Mouse (Mus musculus): ENCODE data around the gene Hexim1. TPM values are rescaled to one million over a fixed set of nuclear protein-coding genes. Genes with fewer than 3 reads are reported as not detected.

The Hexim1 gene
- total and polyA plus RNA-seq, 2 experiments from 2014 or later: 4.5 to 19.1 TPM

DNA sequence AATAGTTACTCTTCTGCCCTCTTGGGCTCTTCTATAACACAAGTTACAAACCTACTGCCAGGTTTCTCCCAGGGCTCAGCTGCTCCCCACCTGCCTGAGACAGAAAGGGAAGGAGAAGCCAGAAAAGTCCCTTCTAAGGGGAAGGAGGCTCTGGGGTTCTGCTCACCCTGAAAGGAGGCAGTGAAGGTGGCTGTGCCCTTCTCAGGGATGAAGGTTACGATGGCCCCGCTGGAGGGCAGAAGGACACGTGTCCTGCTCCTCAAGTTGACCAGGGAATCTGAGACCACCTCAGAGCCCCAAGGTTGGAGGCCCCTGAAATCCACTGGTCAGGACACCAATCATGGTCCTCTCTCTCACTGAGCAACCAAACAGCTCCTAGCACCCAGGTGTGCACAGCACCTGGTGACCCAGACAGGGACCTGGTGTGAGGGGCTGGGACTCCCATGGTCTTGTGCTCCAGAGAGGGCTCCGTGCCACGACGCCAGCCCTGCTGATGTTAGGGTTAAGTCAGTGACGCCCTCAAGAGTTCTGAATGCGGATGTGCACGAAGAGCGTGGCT is 45.6 kb upstream of the Hexim1 start:
- Histone ChIP-seq H3K4me3 (ENCODE audit: low read depth, low read length) (no peak overlapping the region), H3K9me3 (ENCODE audit: low read length) (no peaks in the 10 kb centered on the region), H3K36me3 (ENCODE audit: insufficient read depth, low read length) (peaks cover 37% of the 10 kb centered on the region), H3K27ac (ENCODE audit: low read depth, low read length) (no peak overlapping the region; the same call in 1 of the 2 replicates), H3K4me2 (ENCODE audit: low read depth, low read length, poor library complexity, severe bottlenecking) (no peak overlapping the region), H3K9ac (replicated peaks; ENCODE audit: low read length, poor library complexity, severe bottlenecking) (no peak overlapping the region), H3K27me3 (ENCODE audit: insufficient read depth, low read length) (no peaks in the 10 kb centered on the region), H3K4me1 (ENCODE audit: insufficient read depth, low read length) (peaks cover 5% of the 10 kb centered on the region; the same call in 1 of the 2 replicates)
- ATAC-seq (ENCODE audit: low FRiP score) (no peak), DNase-seq (ENCODE audit: low spot score) (no peak)
- no peak for TF ChIP-seq CTCF (IDR thresholded peaks at IDR 0.05)
- 89% methylated on average over 10 of the region's 10 CpGs for WGBS

DNA sequence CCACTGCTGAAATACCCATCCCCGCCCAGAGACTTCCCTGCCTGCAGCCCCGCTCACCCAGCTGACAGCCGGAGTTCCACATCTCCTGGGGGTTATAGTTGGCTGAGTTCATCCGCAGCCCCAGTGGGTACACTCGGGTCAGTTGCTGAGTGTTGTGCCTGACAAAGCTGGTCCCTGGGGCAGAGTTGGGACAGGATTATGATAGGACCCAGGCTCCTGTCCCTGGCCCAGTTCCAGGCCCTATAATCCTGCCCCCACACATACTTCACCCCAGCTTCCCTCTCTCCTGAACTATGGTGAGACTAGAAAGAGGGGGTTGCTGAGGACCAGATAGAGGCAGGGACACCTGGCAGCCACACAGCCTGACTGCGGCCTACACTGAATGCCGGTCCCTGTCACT is 42.4 kb upstream of the Hexim1 start:
- H3K9ac ChIP-seq (replicated peaks; ENCODE audit: low read length, poor library complexity, severe bottlenecking): no peak overlapping the region
- WGBS: 80% methylated on average over 7 of the region's 7 CpGs
- H3K9me3 ChIP-seq (ENCODE audit: low read length): no peaks in the 10 kb centered on the region
- no peak overlapping the region for H3K4me3 ChIP-seq (ENCODE audit: low read depth, low read length)
- DNase-seq (ENCODE audit: low spot score): no peak
- no peak overlapping the region for H3K4me2 ChIP-seq (ENCODE audit: low read depth, low read length, poor library complexity, severe bottlenecking)
- no peak overlapping the region for H3K27ac ChIP-seq (ENCODE audit: low read depth, low read length)
- no peaks in the 10 kb centered on the region for H3K27me3 ChIP-seq (ENCODE audit: insufficient read depth, low read length)
- H3K4me1 ChIP-seq (ENCODE audit: insufficient read depth, low read length): peaks cover 5% of the 10 kb centered on the region; the same call in 1 of the 2 replicates
- H3K36me3 ChIP-seq (ENCODE audit: insufficient read depth, low read length): peaks cover 15% of the 10 kb centered on the region; the same call in 1 of the 2 replicates
- no peak for TF ChIP-seq CTCF (IDR thresholded peaks at IDR 0.05)
- no peak for ATAC-seq (ENCODE audit: low FRiP score)

DNA sequence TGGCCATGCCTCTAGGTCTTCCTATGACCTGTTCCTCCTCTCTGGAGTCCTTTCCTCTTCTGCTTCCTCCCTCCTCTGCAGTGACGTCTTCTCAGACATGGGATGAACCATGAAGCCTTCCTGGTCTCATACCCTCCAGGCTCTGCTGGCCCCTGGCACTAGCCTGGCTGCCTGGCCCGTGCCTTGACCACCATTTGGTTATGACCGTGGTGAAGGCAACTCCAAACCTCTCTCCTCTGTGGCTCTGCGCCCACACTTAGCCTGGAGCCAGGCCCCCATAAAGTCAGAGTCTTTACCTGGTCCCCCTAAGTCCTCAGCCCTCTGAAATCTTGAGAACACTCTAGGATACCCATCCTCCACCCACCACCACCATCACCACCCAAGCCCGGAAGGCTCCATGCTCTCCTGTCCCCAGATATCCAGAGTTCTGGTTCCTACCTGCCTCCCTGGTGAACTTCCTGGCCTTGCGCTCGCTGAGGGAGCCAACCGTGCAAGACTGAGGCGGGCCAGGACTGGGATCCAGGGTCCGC is 41.8 kb upstream of the Hexim1 start:
- 58% methylated on average over 10 of the region's 10 CpGs for WGBS
- H3K27ac ChIP-seq (ENCODE audit: low read depth, low read length): no peak overlapping the region
- no peak for DNase-seq (ENCODE audit: low spot score)
- no peak overlapping the region for H3K9ac ChIP-seq (replicated peaks; ENCODE audit: low read length, poor library complexity, severe bottlenecking)
- H3K9me3 ChIP-seq (ENCODE audit: low read length): no peaks in the 10 kb centered on the region
- ATAC-seq (ENCODE audit: low FRiP score): no peak
- H3K4me1 ChIP-seq (ENCODE audit: insufficient read depth, low read length): peaks cover 5% of the 10 kb centered on the region; the same call in 1 of the 2 replicates
- no peak overlapping the region for H3K4me2 ChIP-seq (ENCODE audit: low read depth, low read length, poor library complexity, severe bottlenecking)
- peaks cover 14% of the 10 kb centered on the region; the same call in 1 of the 2 replicates for H3K36me3 ChIP-seq (ENCODE audit: insufficient read depth, low read length)
- no peak overlapping the region for H3K4me3 ChIP-seq (ENCODE audit: low read depth, low read length)
- H3K27me3 ChIP-seq (ENCODE audit: insufficient read depth, low read length): no peaks in the 10 kb centered on the region
- no peak for TF ChIP-seq CTCF (IDR thresholded peaks at IDR 0.05)

DNA sequence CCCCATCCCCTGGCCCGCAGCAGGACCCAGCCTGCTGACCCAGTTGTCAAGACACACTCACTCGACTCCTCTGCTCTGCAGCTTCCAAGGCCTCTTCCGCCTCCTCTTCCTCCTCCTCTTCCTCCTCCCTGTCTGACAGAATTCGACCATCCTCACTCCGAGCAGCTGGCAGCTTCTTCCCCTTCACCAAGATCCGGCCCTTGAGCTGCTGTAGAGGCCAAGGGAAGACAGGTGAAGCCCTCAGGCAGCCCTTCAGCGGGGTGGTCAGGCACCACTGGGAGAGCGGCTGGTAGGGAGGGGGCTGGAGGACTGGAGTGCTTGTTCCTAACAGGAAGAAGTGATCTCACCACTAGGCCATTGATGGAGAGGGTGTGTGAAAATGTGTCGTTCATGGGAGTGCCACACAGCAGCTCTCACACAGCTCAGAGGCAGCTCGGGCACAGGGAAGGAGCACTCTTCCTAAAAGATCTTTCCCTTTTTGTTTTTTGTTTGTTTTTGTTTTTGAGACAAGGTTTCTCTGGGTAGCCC is 41.2 kb upstream of the Hexim1 start:
- H3K9me3 ChIP-seq (ENCODE audit: low read length): no peaks in the 10 kb centered on the region
- peaks cover 5% of the 10 kb centered on the region; the same call in 1 of the 2 replicates for H3K4me1 ChIP-seq (ENCODE audit: insufficient read depth, low read length)
- no peak for ATAC-seq (ENCODE audit: low FRiP score)
- no peak for DNase-seq (ENCODE audit: low spot score)
- no peak overlapping the region for H3K4me2 ChIP-seq (ENCODE audit: low read depth, low read length, poor library complexity, severe bottlenecking)
- peaks cover under 1% of the 10 kb centered on the region; the same call in 1 of the 2 replicates for H3K27me3 ChIP-seq (ENCODE audit: insufficient read depth, low read length)
- H3K36me3 ChIP-seq (ENCODE audit: insufficient read depth, low read length): peaks cover 9% of the 10 kb centered on the region; the same call in 1 of the 2 replicates
- TF ChIP-seq CTCF (IDR thresholded peaks at IDR 0.05): no peak
- H3K27ac ChIP-seq (ENCODE audit: low read depth, low read length): no peak overlapping the region
- 25% methylated on average over 10 of the region's 10 CpGs for WGBS
- H3K4me3 ChIP-seq (ENCODE audit: low read depth, low read length): no peak overlapping the region
- H3K9ac ChIP-seq (replicated peaks; ENCODE audit: low read length, poor library complexity, severe bottlenecking): no peak overlapping the region

DNA sequence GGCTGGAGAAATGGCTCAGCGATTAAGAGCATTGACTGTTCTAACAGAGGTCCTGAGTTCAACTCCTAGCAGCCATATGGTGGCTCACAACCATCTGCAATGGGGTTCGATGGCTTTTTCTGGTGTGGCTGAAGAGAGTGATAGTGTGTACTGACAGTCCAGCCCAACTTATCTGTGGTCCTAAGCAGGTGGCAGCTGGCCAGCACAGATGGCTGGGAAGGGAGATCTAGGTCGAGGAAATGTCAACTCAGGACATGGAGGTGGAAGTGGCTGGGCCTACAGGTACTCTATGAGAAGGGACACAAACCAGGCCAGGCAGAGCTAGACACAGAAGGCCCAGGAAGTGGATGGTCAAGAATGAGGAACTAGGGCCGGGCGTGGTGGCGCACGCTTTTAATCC is 40.0 kb upstream of the Hexim1 start:
- no peaks in the 10 kb centered on the region for H3K9me3 ChIP-seq (ENCODE audit: low read length)
- DNase-seq (ENCODE audit: low spot score) (no peak), ATAC-seq (ENCODE audit: low FRiP score) (no peak)
- TF ChIP-seq CTCF (IDR thresholded peaks at IDR 0.05): no peak
- H3K9ac ChIP-seq (replicated peaks; ENCODE audit: low read length, poor library complexity, severe bottlenecking): no peak overlapping the region
- H3K4me3 ChIP-seq (ENCODE audit: low read depth, low read length): no peak overlapping the region
- H3K27ac ChIP-seq (ENCODE audit: low read depth, low read length): no peak overlapping the region
- no peak overlapping the region for H3K4me2 ChIP-seq (ENCODE audit: low read depth, low read length, poor library complexity, severe bottlenecking)
- peaks cover 9% of the 10 kb centered on the region; the same call in 1 of the 2 replicates for H3K27me3 ChIP-seq (ENCODE audit: insufficient read depth, low read length)
- H3K4me1 ChIP-seq (ENCODE audit: insufficient read depth, low read length): peaks cover 5% of the 10 kb centered on the region; the same call in 1 of the 2 replicates
- 94% methylated on average over 7 of the region's 7 CpGs for WGBS
- H3K36me3 ChIP-seq (ENCODE audit: insufficient read depth, low read length): no peaks in the 10 kb centered on the region

DNA sequence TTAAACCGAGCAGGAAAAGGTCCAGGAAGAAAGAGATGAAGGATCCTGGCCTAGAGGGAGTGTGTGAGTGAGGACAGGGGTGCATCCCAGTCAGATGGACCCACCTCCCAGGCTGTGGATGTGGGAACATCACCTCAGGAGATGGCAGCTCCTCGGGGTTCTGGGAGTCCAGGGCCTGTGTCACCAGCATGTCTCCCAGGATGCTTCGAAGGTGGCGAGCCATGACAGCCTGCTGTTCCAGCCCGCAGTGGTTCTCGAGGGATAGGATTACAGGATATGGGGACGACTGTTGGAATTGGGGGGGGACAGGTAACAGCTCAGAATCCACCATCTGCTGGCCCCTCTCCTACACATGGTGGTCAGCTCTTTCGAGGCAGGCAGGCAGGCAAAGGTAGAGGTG is 39.5 kb upstream of the Hexim1 start:
- no peak overlapping the region for H3K27ac ChIP-seq (ENCODE audit: low read depth, low read length)
- H3K27me3 ChIP-seq (ENCODE audit: insufficient read depth, low read length): peaks cover 14% of the 10 kb centered on the region; the same call in 1 of the 2 replicates
- H3K4me3 ChIP-seq (ENCODE audit: low read depth, low read length): no peak overlapping the region
- DNase-seq (ENCODE audit: low spot score) (no peak), ATAC-seq (ENCODE audit: low FRiP score) (no peak)
- H3K4me1 ChIP-seq (ENCODE audit: insufficient read depth, low read length): peaks cover 5% of the 10 kb centered on the region; the same call in 1 of the 2 replicates
- WGBS: 84% methylated on average over 8 of the region's 8 CpGs
- H3K9ac ChIP-seq (replicated peaks; ENCODE audit: low read length, poor library complexity, severe bottlenecking): no peak overlapping the region
- no peaks in the 10 kb centered on the region for H3K9me3 ChIP-seq (ENCODE audit: low read length)
- no peak for TF ChIP-seq CTCF (IDR thresholded peaks at IDR 0.05)
- no peak overlapping the region for H3K4me2 ChIP-seq (ENCODE audit: low read depth, low read length, poor library complexity, severe bottlenecking)
- no peaks in the 10 kb centered on the region for H3K36me3 ChIP-seq (ENCODE audit: insufficient read depth, low read length)

Measured in midbrain, postnatal 0 days (tissue).